ENCODE assay signal across 15 mouse cellular contexts in the genomic region with DNA sequence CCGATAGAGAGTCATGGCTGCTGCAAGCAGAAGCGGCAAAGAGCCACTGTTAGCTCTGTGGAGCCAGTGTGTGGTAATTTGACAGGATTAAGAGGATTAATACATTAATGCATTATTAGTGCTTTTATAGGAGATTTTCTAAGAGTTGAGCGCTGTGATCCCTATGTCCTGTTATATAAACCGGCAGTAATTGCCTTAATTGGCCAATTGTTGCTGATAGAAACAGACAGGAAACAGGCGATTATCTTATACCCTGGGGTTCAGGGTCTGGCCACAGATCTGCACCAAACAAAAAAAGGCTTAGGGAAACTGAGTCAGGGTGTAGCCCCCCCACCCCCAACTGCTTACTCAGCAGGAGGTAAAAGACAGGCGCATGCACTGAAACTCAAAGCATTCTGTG.
"Had no signal": no experiment of that assay in that cellular context is flagged by ENCODE, and none has a peak within 500 bp of the region (broad histone marks: within the 10 kb centered on the region; RNA-seq: fewer than 3 reads in every experiment).

No protein-coding gene starts in this region.

- H3K9ac ChIP-seq: limb, embryonic 15.5 days; liver, embryonic 12.5 days; lung, embryonic 14.5 days; midbrain, embryonic 12.5 days; neural tube, embryonic 13.5 days had no signal

- H3K36me3 ChIP-seq: limb, embryonic 15.5 days; liver, embryonic 12.5 days; midbrain, embryonic 12.5 days; neural tube, embryonic 13.5 days had no signal

- H3K27ac ChIP-seq: kidney, postnatal 0 days; limb, embryonic 15.5 days; liver, embryonic 12.5 days; midbrain, embryonic 12.5 days; neural tube, embryonic 13.5 days had no signal

- H3K4me1 ChIP-seq: limb, embryonic 15.5 days; liver, embryonic 12.5 days; neural tube, embryonic 13.5 days had no signal

- H3K4me3 ChIP-seq: limb, embryonic 15.5 days; liver, embryonic 12.5 days; midbrain, embryonic 12.5 days; neural tube, embryonic 13.5 days had no signal

- H3K4me2 ChIP-seq: limb, embryonic 15.5 days; liver, embryonic 12.5 days; lung, embryonic 14.5 days; midbrain, embryonic 12.5 days; neural tube, embryonic 13.5 days had no signal

- ATAC-seq: liver, embryonic 12.5 days had no signal

- DNase-seq: kidney, adult 9 months; kidney, postnatal 36 days; layer of hippocampus, adult 9-11 months; layer of hippocampus, postnatal 36 days; lung, embryonic 14.5 days; lung, postnatal 10 days; lung, postnatal 4 days; right cerebral cortex, adult 18-20 months; right cerebral cortex, postnatal 25 days; thymus, postnatal 4 days had no signal

- H3K27me3 ChIP-seq: limb, embryonic 15.5 days; liver, embryonic 12.5 days; midbrain, embryonic 12.5 days; neural tube, embryonic 13.5 days had no signal

- H3K9me3 ChIP-seq: limb, embryonic 15.5 days; liver, embryonic 12.5 days; midbrain, embryonic 12.5 days had no signal
